Mouse (Mus musculus): Measurements from ENCODE around the gene AC131692.1. TPM values are rescaled to one million over a fixed set of nuclear protein-coding genes. Genes with fewer than 3 reads are reported as not detected.

Gene AC131692.1
- polyA plus RNA-seq, 1 experiment from 2014 or later = not detected

DNA sequence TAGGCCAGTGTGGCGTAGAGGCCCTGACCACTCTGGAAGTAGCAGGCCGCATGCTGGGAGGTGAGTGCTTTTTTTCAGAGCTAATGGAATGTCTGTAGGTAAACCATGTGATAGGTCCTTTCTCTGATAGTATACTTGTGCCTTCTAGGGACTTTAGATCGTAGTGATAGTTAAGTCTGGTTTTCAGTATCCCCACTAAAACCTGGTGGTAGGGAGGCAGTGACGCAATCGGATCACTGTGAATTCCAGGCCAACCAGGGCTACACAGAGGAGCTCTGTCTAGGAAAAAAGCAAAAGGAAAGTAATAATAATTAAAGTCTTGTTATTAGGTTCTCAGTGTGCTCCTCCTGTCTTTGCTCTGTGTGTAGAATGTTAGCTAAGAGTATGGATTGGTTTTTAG, 35.7 kb upstream of the AC131692.1 start:
- H3K4me1 ChIP-seq = peaks cover 47% of the 10 kb centered on the region
- H3K27ac ChIP-seq = no peak overlapping the region; the same call in 1 of the 2 replicates
- peak overlapping the region; percentile 82 for H3K4me2 ChIP-seq
- H3K27me3 ChIP-seq (replicated peaks) = no peaks in the 10 kb centered on the region
- peaks cover 12% of the 10 kb centered on the region for H3K36me3 ChIP-seq (replicated peaks)
- peak overlapping the region; percentile 81 for H3K9ac ChIP-seq
- 42% methylated on average over 5 of the region's 5 CpGs for WGBS
- no peak for ATAC-seq (replicated peaks)
- peak overlapping the region; percentile 66 for H3K4me3 ChIP-seq
- no peaks in the 10 kb centered on the region for H3K9me3 ChIP-seq

DNA sequence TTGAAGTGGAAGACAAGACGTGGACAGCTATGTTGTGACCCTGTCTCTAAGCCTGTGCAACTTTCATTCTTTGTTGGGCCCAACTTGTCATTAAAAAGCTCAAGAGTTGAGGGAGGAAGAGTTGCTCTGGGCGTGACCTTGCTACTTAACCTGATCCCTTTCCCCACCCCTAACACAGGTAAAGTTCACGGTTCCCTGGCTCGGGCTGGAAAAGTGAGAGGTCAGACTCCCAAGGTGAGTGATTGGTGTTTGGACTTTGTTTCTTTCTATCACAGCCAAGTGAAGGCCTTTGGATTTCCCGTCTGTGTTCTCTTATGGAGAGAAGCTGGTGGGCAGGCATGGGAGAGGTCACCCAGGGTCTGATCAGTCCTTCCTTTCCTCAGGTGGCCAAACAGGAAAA, 35.3 kb upstream of the AC131692.1 start:
- Histone ChIP-seq H3K4me1 (peaks cover 49% of the 10 kb centered on the region), H3K9ac (peak overlapping the region; percentile 81; the same call in 1 of the 2 replicates), H3K4me3 (peak overlapping the region; percentile 66), H3K27ac (no peak overlapping the region), H3K9me3 (no peaks in the 10 kb centered on the region), H3K27me3 (replicated peaks) (no peaks in the 10 kb centered on the region), H3K4me2 (peak overlapping the region; percentile 82), H3K36me3 (replicated peaks) (peaks cover 8% of the 10 kb centered on the region)
- ATAC-seq (replicated peaks) = no peak
- WGBS = 89% methylated on average over 5 of the region's 5 CpGs

DNA sequence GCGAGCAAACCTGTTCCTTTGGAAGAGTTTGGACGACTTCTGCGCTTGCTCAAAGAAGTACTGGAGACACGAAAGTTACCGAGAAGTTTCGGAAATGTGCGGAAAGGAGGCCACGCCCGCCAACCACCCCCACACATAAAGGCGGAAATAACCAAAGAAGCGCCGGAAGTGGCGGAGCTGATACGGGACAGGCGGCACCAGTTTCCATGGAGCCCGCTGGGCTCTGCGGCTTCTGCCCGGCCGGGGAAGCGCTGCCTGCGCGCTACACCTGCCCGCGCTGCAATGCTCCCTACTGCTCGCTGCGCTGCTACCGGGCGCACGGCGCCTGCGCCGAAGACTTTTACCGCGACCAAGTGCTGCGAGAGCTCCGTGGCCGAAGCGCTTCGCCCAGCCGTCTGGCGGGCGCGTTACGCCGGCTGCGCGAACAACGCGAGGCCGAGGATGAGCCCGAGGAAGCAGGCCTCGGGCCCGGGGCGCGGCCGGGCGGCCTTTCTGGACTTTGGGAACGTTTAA, 33.1 kb upstream of the AC131692.1 start, which contains the start of gene Znhit2:
Gene Znhit2, plus strand, starts transcription at position 172 of the 513 bp plus-strand sequence.
- no peaks in the 10 kb centered on the region for H3K36me3 ChIP-seq (replicated peaks)
- under 1% methylated on average over 51 of the region's 58 CpGs for WGBS
- H3K9ac ChIP-seq = peak within 1 kb of the TSS; percentile 88
- H3K9me3 ChIP-seq = no peaks in the 10 kb centered on the region
- ATAC-seq (replicated peaks) = peak; percentile 75
- H3K4me3 ChIP-seq = peak within 1 kb of the TSS; percentile 70
- H3K4me1 ChIP-seq = peaks cover 54% of the 10 kb centered on the region
- no peaks in the 10 kb centered on the region for H3K27me3 ChIP-seq (replicated peaks)
- peak within 1 kb of the TSS; percentile 88 for H3K27ac ChIP-seq
- H3K4me2 ChIP-seq = peak within 1 kb of the TSS; percentile 97

DNA sequence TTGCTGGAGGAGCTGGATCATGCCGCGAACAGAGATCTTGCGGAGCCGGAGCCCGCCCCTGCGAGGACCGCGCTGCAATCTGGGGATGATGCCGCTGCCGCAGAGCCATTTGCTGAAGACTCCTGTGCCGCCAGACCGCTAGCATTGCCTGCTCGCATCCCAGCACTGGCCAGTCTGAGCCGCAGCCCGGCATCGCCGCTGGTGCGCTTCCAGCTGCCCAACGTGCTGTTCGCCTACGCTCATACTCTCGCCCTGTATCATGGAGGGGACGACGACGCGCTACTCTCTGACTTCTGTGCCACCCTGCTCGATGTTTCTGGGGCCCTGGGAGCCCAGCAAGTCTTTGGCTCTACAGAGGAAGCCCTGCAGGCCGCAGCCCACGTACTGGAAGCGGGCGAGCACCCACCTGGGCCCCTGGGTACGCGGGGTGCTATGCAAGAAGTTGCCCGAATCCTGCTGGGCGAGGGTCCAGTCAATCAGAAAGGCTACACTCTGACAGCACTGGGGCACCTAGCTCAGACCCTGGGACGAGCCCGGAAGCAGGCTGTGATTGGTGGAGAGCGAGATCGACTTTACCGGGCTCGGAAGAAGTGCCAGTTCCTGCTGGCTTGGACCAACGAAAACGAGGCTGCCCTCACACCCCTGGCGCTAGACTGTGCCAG, 32.4 kb upstream of the AC131692.1 start:
- H3K27ac ChIP-seq = peak overlapping the region; percentile 88
- H3K27me3 ChIP-seq (replicated peaks) = no peaks in the 10 kb centered on the region
- H3K4me3 ChIP-seq = peak overlapping the region; percentile 70
- peaks cover 54% of the 10 kb centered on the region for H3K4me1 ChIP-seq
- peak overlapping the region; percentile 88 for H3K9ac ChIP-seq
- no peaks in the 10 kb centered on the region for H3K9me3 ChIP-seq
- no peaks in the 10 kb centered on the region for H3K36me3 ChIP-seq (replicated peaks)
- WGBS = 2% methylated on average over 44 of the region's 44 CpGs
- no peak for ATAC-seq (replicated peaks)
- peak overlapping the region; percentile 97 for H3K4me2 ChIP-seq

DNA sequence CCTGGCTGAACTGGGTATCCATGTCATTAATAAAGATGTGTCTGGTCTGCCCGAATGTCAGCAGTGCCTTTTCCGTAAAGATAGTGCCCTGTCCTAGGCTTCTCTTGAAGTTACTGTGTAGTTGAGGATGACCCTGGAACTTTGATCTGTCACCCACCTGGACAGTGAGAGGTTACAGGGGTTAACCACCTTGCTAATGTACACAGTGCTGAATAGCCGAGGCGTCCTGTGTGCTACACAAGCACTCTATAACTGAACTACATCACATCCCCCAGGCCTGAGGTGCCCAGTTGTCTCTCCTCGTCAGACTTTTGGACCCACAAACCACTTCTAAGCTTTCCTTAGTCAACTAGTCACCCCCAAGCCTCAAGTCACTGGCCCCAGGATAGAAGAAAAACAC, 31.8 kb upstream of the AC131692.1 start:
- WGBS = 81% methylated on average over 5 of the region's 5 CpGs
- ATAC-seq (replicated peaks) = no peak
- peak overlapping the region; percentile 70 for H3K4me3 ChIP-seq
- no peaks in the 10 kb centered on the region for H3K36me3 ChIP-seq (replicated peaks)
- peak overlapping the region; percentile 88 for H3K9ac ChIP-seq
- no peaks in the 10 kb centered on the region for H3K9me3 ChIP-seq
- peak overlapping the region; percentile 97 for H3K4me2 ChIP-seq
- H3K27me3 ChIP-seq (replicated peaks) = no peaks in the 10 kb centered on the region
- peaks cover 54% of the 10 kb centered on the region for H3K4me1 ChIP-seq
- 0 out of 2 replicates have a peak overlapping the region, but pooled peaks have one; percentile 88 for H3K27ac ChIP-seq

DNA sequence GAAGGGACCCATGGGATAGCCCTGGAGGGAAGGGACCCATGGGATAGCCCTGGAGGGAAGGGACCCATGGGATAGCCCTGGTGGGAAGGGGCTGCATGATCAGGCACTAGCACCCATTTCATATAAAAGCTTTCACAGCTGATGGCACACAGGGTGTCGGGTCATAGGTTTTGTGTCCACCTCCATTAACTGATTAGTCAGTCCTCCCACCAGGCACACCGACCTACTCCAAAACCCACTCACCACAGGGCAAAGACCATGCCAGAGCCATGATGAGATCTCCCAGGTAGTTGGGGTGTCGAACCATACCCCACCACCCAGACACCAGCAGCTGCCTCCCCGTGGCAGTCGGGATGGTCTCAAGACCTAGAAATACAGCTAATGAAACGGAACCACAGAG, 31.1 kb upstream of the AC131692.1 start:
- no peak overlapping the region for H3K9ac ChIP-seq
- peaks cover 58% of the 10 kb centered on the region for H3K4me1 ChIP-seq
- 91% methylated on average over 6 of the region's 6 CpGs for WGBS
- no peak for ATAC-seq (replicated peaks)
- no peaks in the 10 kb centered on the region for H3K9me3 ChIP-seq
- H3K27me3 ChIP-seq (replicated peaks) = no peaks in the 10 kb centered on the region
- no peak overlapping the region for H3K4me2 ChIP-seq
- H3K36me3 ChIP-seq (replicated peaks) = no peaks in the 10 kb centered on the region
- H3K4me3 ChIP-seq = no peak overlapping the region
- no peak overlapping the region for H3K27ac ChIP-seq

DNA sequence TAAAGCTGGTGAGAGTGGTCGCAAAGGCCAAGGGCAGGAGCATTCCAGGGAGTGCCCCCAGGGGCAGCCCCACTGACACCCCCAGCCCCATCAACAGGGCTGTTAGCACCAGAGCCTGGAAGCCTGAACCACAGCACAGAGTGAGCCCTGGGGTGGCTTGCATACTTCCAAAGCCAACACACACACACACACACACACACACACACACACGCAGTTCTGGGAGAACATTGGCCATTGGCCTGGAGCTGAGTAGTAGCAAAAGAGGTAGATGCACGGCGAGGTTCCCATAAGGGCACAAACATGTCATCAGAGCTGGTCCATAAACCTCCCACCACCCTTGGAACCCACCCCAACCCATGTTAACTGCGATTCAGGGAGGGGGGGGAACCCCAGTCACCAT, 27.6 kb upstream of the AC131692.1 start:
- H3K36me3 ChIP-seq (replicated peaks) = peaks cover 18% of the 10 kb centered on the region
- H3K27ac ChIP-seq = peak overlapping the region; percentile 93
- ATAC-seq (replicated peaks) = peak; percentile 16
- H3K4me2 ChIP-seq = peak overlapping the region; percentile 95
- no peaks in the 10 kb centered on the region for H3K27me3 ChIP-seq (replicated peaks)
- H3K9me3 ChIP-seq = no peaks in the 10 kb centered on the region
- WGBS = 42% methylated on average over 5 of the region's 5 CpGs
- peak overlapping the region; percentile 87 for H3K9ac ChIP-seq
- H3K4me3 ChIP-seq = peak overlapping the region; percentile 66
- peaks cover 46% of the 10 kb centered on the region for H3K4me1 ChIP-seq

DNA sequence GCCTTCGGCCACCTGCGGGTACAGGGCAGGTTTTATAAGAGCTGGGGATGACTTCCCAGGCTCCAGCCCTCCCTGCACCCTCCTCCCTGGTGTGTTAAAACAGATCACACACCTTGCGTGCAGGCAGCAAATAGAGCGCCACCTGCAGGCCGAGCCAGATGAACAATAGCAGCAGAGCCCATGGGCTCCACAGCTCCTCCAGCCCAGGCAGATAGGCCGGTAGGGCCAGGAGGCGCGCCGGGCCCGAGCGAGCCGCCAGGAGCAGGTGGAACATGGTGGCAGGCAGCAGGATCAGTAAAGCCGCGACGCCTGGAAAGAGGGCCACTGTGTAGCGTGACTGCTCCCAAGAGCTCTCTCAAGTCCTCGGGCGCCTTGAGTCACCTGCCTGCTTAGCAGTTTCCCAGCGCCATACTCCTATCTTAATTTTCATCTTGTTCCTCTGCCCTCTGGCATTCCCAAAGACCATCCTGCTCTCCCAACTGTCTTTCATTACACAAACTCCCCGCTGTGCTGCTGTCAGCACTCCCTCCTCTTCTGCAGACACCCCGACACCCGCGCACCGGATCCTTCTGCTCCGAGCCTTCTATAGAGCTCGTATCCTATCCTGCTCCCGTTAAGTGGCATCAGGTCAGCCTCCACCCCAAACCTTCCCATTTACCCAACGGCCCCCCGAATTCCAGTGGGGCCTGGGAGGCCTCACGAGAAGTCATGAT, 27.1 kb upstream of the AC131692.1 start:
- peaks cover 40% of the 10 kb centered on the region for H3K4me1 ChIP-seq
- peak overlapping the region; percentile 93 for H3K27ac ChIP-seq
- peak; percentile 79 for ATAC-seq (replicated peaks)
- H3K27me3 ChIP-seq (replicated peaks) = no peaks in the 10 kb centered on the region
- H3K36me3 ChIP-seq (replicated peaks) = peaks cover 19% of the 10 kb centered on the region
- H3K9me3 ChIP-seq = no peaks in the 10 kb centered on the region
- H3K9ac ChIP-seq = peak overlapping the region; percentile 87
- peak overlapping the region; percentile 66 for H3K4me3 ChIP-seq
- 2% methylated on average over 30 of the region's 30 CpGs for WGBS
- peak overlapping the region; percentile 95 for H3K4me2 ChIP-seq

DNA sequence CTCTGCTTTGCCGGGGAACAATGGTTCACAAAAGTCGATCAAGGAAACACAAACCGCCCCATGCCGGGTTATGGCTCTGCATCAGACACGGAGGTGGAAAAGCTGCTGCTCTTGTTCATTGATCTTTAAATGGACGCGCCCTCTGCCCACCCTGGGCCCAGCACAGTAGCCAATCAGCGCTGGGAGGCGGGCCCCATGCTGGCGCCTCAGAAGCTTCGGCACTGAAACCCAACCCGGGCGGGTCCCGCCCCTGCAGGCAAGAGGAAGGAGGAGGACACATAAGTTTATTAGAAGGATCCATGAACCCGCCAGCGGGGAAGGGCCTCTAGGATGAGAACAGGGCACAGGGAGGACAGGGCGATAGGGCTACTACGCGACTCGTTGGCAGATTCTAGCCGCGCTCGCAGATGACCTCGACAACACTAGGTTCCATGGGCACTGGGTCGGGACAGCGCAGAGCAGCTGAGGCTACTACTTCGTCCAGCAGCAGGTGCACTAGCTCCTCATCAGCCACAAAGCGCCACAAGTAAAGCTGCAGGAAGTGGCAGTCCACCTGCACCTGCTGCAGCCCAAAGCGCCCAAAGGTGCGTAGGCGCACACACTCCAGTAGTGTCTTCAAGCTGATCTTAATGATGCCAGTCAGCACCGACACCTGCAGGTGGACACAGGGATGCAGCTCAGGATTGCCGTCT, 26.3 kb upstream of the AC131692.1 start, which contains the start of gene Tm7sf2:
Gene Tm7sf2, minus strand, starts transcription at position 650 of the 692 bp plus-strand sequence.
- H3K4me2 ChIP-seq = peak within 1 kb of the TSS; percentile 95
- H3K9me3 ChIP-seq = no peaks in the 10 kb centered on the region
- H3K27me3 ChIP-seq (replicated peaks) = no peaks in the 10 kb centered on the region
- 9% methylated on average over 33 of the region's 33 CpGs for WGBS
- peaks cover 19% of the 10 kb centered on the region for H3K36me3 ChIP-seq (replicated peaks)
- peaks cover 33% of the 10 kb centered on the region for H3K4me1 ChIP-seq
- peak; percentile 94 for ATAC-seq (replicated peaks)
- peak within 1 kb of the TSS; percentile 66 for H3K4me3 ChIP-seq
- H3K9ac ChIP-seq = peak within 1 kb of the TSS; percentile 87
- H3K27ac ChIP-seq = peak within 1 kb of the TSS; percentile 93

DNA sequence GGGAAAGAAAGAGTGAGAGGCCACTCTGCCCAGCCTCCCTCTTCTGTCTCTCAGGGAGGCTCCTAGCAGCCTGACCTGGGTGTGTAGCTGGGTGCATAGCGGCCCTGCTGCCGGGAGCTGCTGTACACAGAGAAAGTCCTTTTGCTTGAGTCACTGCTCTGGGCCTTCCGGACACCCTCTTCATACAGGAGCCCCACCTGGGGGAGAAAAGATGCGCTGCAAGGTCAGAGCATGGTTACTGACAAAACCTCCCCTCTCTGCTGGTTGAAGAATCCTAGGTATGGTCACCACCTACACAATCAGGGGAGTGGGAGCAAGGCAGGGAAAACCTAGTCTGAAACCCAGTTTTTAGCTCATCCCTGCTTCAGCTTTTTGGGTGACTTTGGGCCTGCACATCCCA, 25.3 kb upstream of the AC131692.1 start:
- Histone ChIP-seq H3K4me3 (no peak overlapping the region), H3K27me3 (replicated peaks) (no peaks in the 10 kb centered on the region), H3K36me3 (replicated peaks) (peaks cover 23% of the 10 kb centered on the region), H3K9me3 (no peaks in the 10 kb centered on the region), H3K4me2 (no peak overlapping the region), H3K9ac (no peak overlapping the region), H3K27ac (no peak overlapping the region), H3K4me1 (peaks cover 24% of the 10 kb centered on the region)
- 81% methylated on average over 4 of the region's 4 CpGs for WGBS
- no peak for ATAC-seq (replicated peaks)

DNA sequence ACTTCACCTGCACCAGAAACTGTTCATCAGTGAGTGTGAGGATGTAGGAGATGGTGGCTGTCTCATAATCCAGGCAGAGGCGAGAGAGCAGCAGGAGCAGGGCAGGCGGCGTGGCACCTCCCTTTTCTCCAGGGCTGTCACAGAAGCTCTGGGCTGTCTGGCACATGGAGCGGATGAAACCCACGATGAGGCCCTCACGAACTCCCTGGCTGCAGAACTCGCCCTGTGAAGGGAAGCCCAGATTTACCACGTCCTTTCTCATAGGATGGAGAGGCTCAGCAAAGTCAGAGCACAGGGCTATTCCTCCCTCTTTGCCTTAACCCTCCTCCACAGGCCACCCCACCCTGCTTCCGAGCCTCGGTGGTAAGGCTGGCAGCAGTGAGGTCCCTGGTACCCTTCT, 24.4 kb upstream of the AC131692.1 start:
- ATAC-seq (replicated peaks) = no peak
- Histone ChIP-seq H3K4me3 (no peak overlapping the region), H3K9me3 (no peaks in the 10 kb centered on the region), H3K27ac (no peak overlapping the region), H3K27me3 (replicated peaks) (no peaks in the 10 kb centered on the region), H3K36me3 (replicated peaks) (peaks cover 23% of the 10 kb centered on the region), H3K4me1 (peaks cover 24% of the 10 kb centered on the region), H3K9ac (no peak overlapping the region), H3K4me2 (no peak overlapping the region)
- WGBS = 94% methylated on average over 10 of the region's 10 CpGs

All from midbrain, embryonic 15.5 days (tissue).